Mouse (Mus musculus): Measurements from ENCODE around the gene Aktip.

Aktip gene

DNA sequence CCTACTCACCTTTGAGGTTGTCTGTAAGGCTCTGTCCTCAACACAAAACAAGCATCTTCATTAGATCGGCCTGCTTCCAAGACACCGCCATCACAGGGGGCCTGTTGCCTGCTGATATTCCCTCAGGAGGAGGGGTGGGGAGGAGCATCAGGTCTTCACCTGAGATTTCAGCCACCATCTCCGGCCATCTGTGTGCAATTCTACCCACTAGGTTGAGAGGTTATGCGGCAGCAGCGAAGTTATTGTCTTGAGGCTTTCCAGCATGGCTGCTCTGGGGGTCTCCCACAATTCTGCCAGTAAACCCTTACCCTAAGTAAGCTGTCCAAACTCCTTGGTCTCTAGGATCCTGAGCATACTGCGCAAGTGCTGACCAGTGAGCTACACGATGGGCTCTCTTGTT lies at the start of gene Aktip:
TSS of gene Aktip (minus strand) at position 101 of the 400 bp plus-strand sequence.
- DNase-seq: no peak

- DNase-seq: no peak
These were observed 46.2 kb upstream of the Aktip start for GRCm38 (mm10) chr8:91245821-91246454.

- DNase-seq: no peak
These were observed 42.9 kb upstream of the Aktip start for GRCm38 (mm10) chr8:91242721-91243120.

- DNase-seq: no peak
These were observed 42.2 kb upstream of the Aktip start for GRCm38 (mm10) chr8:91241873-91242519.

DNA sequence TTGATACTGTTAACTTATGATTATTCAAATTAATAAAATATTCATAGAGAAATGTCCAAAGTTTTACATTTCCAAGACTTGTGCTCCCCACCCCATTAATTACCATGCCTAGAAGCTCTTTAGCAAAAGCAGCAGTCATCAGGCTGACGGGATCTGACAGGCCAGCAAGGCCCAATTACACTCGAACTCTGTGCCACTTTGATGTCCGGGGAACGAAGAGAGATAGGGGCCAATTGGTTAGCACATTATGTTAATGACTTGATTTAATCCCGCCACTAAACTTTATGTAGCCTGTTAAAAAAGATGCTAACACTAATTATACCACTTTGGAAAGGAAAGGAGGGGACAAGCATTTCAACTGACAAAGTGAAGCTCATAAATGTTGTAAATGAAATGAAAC lies 41.6 kb upstream of the Aktip start:
- no peak for DNase-seq

DNA sequence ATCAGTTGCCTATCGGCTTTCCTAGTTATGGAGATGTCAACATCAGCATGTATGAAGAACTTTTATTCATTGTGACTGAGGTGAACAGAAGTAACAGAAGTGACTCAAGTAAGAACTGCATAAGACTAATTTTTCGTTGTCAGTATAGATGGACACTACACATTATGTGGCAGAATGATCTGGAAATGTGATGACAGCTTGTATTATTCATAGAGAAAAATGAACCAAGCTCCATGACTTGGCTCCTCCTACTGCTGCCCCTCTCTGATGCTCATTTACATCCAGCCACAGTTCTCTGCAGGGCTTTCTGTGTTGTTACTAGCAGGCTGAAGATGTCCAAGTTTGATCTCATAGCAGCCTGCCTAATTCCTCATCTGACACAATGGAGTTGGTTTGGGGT lies 37.4 kb upstream of the Aktip start:
- no peak for DNase-seq

DNA sequence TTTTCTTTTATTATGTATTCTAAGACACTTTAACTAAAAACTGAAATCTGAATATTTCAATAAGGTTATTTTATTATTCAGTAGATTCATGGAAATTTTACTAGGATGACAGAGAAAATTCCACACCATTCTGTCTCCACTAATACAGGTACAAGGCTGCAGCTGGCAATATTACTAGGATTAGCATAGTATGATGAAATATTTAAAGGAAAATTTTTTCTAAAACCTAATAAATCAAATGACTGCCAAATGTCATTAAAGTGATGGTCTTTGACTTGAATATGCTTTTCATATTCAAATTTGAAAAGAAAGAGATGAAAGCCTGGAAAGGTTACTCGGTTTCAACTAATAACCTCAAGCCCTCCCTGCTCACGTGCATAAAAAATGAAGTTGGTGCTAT lies 34.3 kb upstream of the Aktip start:
- no peak for DNase-seq

GRCm38 (mm10) chr8:91227421-91227841 lies 27.7 kb upstream of the Aktip start:
- DNase-seq: no peak

DNA sequence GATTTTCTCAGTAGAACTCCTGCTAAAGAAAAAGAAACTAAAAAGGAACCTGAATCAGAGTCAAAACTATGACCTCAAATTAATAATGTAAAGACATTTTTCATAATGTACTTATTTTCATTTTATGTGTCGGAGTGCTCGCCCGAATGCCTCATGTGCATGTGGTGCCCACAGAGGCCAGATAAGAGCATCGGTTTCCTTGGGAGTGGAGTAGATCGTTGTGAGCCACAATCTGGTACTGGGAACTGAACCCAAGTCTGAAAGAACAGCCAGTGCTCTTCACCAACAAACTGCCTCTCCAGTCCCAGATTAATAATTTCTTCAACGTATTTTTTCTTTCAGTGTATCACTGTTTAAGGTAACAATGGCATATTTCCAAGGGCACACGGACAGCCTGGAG lies 24.5 kb upstream of the Aktip start:
- no peak for DNase-seq

- no peak for DNase-seq
These were observed 22.1 kb upstream of the Aktip start for GRCm38 (mm10) chr8:91221841-91222240.

DNA sequence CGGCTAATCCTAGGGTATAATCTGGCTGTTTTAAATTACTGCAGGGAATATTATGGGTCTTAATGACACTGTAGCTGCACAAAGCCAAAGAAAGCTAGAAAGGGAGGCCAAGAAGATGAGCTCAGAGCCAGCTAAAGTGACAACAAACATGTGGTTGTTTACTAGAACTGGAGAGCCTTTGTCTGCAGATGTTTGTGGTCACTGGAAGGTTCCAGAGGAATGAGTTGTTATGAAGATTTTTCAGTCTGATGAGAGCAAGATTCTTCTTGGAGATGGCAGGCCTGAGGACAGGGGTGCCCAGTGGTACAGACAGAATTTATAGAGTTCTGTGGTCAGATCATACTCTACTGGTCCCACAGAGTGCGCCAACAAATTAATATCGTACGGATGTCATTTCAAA lies 18.5 kb upstream of the Aktip start:
- DNase-seq: no peak

GRCm38 (mm10) chr8:91217062-91217905 lies 17.5 kb upstream of the Aktip start:
- DNase-seq: no peak

DNA sequence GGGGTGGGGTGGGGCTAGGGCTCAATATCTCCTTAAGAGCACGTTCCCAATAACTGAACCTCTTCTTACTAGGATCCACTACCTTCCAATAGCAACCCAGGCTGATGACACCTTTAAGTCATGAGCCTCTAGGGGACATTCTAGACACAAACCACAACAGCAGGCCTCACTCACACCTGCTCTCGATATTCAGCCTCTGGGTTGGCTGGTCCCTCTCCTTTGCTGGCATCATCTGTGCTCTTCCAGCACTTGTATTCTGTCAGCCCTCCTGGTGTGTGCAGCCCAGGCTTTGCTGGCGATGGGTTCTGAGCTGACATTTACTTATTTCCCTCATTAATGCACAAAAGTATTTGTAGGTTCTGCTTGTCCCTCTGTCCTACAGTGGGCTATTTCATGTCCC lies 14.5 kb upstream of the Aktip start:
- no peak for DNase-seq

- DNase-seq: no peak
These were observed 13.2 kb upstream of the Aktip start for GRCm38 (mm10) chr8:91212948-91213347.

DNA sequence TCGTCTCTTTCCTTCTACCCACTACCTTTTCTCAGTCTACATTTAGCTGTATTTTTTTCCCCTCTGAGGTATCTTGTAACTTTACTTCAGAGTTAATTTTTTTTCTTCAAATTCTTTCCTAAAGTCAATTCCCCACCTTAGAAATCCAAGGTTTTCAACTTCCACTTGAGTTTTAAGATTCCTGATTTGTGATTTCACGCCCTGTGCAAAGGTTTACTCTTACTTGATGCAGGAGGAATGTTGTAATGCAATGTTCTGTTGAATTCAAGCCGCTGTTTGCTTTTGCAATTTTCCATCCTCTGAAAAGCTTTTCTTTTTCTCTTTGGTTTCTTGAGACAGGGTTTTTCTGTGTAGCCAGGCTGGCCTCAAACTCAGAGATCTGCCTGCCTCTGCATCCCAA lies 9.9 kb upstream of the Aktip start:
- DNase-seq: no peak

DNA sequence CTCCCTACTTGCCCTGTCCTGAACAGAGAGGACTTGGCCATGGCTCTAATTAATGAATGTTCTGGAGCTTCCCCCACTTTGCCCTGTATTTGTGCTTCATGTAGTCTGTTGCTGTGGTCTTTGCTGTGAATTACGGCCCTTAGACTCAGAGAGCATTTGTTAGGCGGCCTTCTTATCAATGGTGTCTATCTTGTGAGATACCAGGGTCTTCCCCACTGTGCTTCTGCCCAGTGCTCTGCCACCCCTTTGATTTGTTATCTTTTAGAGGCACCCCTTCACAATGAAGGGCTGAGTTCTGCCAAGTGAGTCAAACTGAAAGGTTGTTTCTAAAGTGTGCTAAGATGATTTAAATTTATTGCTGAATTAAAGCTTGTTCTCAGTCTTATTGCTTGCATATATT lies 7.9 kb upstream of the Aktip start:
- DNase-seq: no peak

GRCm38 (mm10) chr8:91205897-91206296 lies 6.1 kb upstream of the Aktip start:
- DNase-seq: no peak

DNA sequence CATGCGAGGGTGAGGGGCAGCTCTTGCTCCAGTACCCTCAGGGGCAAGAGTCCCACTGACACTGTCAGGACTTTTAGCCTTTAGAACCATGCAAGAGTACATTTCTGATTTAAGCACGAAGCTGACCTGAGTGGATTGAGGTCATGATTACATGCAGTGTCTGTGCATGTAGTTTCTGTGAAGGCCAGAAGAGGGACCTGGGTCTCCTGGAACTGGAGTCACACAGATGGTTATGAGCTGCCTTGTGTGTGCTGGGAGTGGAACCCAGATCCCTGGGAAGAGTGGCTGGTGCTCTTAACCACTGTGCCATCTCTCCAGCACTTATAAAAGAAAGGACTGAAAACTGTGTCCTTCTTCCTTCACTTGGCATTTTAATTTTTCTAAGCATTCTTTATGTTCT lies 1.4 kb upstream of the Aktip start:
- DNase-seq: no peak

DNA sequence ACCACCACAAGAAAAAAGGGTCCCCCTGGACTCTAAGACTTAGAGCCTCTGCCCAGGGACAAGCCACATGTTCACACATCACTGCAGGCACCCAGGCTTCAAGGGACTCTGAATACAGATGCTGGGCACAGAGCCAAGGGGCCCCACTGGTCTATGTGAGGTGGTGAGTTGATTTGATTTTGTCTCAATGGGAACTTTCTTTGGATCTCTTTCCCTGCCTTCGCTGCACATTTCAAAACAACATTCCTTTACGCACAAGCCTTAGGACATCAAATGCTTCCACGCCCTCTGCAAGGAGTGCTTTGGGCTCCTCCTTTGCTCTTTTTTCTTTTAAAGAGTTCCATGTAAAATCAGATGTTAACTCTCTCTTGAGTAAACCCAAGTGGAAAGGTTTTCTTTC lies 1.7 kb downstream of the Aktip start:
- DNase-seq: no peak

- peak; percentile 19 to 36 for DNase-seq
These were observed 2.5 kb downstream of the Aktip start for GRCm38 (mm10) chr8:91197233-91197632.

- peak; percentile 26 to 39 for DNase-seq
These were observed 3.1 kb downstream of the Aktip start for GRCm38 (mm10) chr8:91196661-91197060.

DNA sequence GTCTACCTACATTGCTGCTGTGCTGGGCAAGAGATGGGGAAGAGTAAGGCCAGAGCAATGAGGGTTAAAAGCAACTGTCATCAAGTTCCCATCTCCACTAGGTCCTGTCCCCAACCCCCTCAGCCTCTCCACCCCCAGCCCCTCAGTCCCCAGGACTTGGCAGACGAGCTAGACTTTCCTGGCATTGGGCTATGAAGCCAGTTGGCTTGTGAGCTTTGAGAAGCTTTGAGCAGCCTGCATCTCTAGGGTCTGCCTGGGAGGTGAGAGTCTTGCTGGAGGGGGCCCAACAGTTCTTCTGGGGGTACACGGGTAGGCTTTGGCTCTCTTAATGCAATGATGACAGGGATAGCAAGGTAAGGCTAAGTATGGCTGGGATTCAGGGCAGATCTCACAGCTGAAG lies 5.7 kb downstream of the Aktip start:
- no peak for DNase-seq

- no peak for DNase-seq
These were observed 6.8 kb downstream of the Aktip start for GRCm38 (mm10) chr8:91192941-91193340.

GRCm38 (mm10) chr8:91190816-91191340 lies 8.9 kb downstream of the Aktip start:
- DNase-seq: peak; percentile 72 to 77

Measured in thymus, postnatal 36 days (tissue).